Mouse (Mus musculus) CH12.LX (cell line): Measurements from ENCODE around the gene Armc12. TPM values are rescaled to one million over a fixed set of nuclear protein-coding genes. Genes with fewer than 3 reads are reported as not detected.

Source experiments
- DNase-seq: peaks from one replicate; pipeline ENCODE4 v3.0.0-alpha.2; 2013; ENCODE audit errors: extremely low read depth
- H3K27ac ChIP-seq: 2 replicates; pipeline ENCODE4 v1.5.1; 2012; ENCODE audit warnings: low read depth, mild to moderate bottlenecking, control low read depth, moderate library complexity; ENCODE audit not compliant: insufficient read depth
- H3K27me3 ChIP-seq: replicated peaks from 2 replicates; pipeline ENCODE3; 2012; ENCODE audit warnings: inconsistent platforms
- H3K36me3 ChIP-seq, 2 experiments: replicated peaks in 1 of 2; 2 replicates each; pipeline versions ENCODE3 to v1.6.1; 2012; ENCODE audit warnings: inconsistent platforms in 1 of 2, low read length in 1 of 2, mild to moderate bottlenecking in 1 of 2, mixed read lengths in 1 of 2, moderate library complexity in 1 of 2; ENCODE audit not compliant: control insufficient read depth in 1 of 2, insufficient read depth in 1 of 2
- H3K4me1 ChIP-seq, 2 experiments: 2 replicates each; pipeline ENCODE4 v1.6.1; 2012; ENCODE audit warnings: inconsistent platforms in 1 of 2, moderate library complexity in 1 of 2; ENCODE audit not compliant: insufficient read depth in 2 of 2, control insufficient read depth in 1 of 2
- H3K4me2 ChIP-seq: 2 replicates; pipeline ENCODE4 v1.6.1; 2012; ENCODE audit warnings: low read depth, mild to moderate bottlenecking, control low read depth; ENCODE audit not compliant: poor library complexity, insufficient read depth, severe bottlenecking
- H3K4me3 ChIP-seq, 3 experiments: fragments of 150-350 bp in 1 of 3; sonication (generic) in 1 of 3; replicated peaks in 1 of 3; 2 replicates each; pipeline versions ENCODE3 to v1.5.1; 2011 to 2012; ENCODE audit warnings: low read depth in 2 of 3, low read length in 2 of 3, mild to moderate bottlenecking in 2 of 3, moderate library complexity in 2 of 3, control low read depth in 1 of 3, improper control_type of control experiment in 1 of 3, inconsistent platforms in 1 of 3, mixed read lengths in 1 of 3; ENCODE audit not compliant: poor library complexity in 1 of 3
- H3K79me2 ChIP-seq: replicated peaks from 2 replicates; pipeline ENCODE4 v1.6.1; 2012; ENCODE audit warnings: mild to moderate bottlenecking, moderate library complexity; ENCODE audit not compliant: control insufficient read depth, poor library complexity, insufficient read depth, severe bottlenecking; ENCODE audit errors: extremely low read depth
- H3K9ac ChIP-seq: 2 replicates; pipeline ENCODE4 v1.6.1; 2012; ENCODE audit warnings: low read depth, mild to moderate bottlenecking, control low read depth, moderate library complexity; ENCODE audit not compliant: insufficient read depth
- H3K9me3 ChIP-seq: replicated peaks from 2 replicates; pipeline ENCODE3; 2012; ENCODE audit warnings: low read length, inconsistent platforms, mixed read lengths
- BHLHE40 ChIP-seq: IDR thresholded peaks from 2 replicates; pipeline ENCODE4 v1.6.1; 2011; ENCODE audit warnings: mild to moderate bottlenecking, low read depth, low read length, improper control_type of control experiment
- CHD1 ChIP-seq: IDR thresholded peaks from 2 replicates; pipeline ENCODE4 v1.6.1; 2012; ENCODE audit warnings: low read depth, low read length, improper control_type of control experiment, inconsistent platforms
- CHD2 ChIP-seq: IDR thresholded peaks from 2 replicates; pipeline ENCODE4 v1.6.1; 2011; ENCODE audit warnings: low read length, improper control_type of control experiment
- E2F4 ChIP-seq: IDR thresholded peaks from 2 replicates; pipeline ENCODE4 v1.6.1; 2011; ENCODE audit warnings: low read depth, low read length, improper control_type of control experiment; ENCODE audit not compliant: insufficient replicate concordance
- ELF1 ChIP-seq: IDR thresholded peaks from 2 replicates; pipeline ENCODE4 v1.6.1; 2014; ENCODE audit warnings: low read depth, mild to moderate bottlenecking, inconsistent platforms, low read length, improper control_type of control experiment
- EP300 ChIP-seq: IDR thresholded peaks from 2 replicates; pipeline ENCODE4 v1.6.1; 2011; ENCODE audit warnings: low read length, improper control_type of control experiment
- ETS1 ChIP-seq: conservative IDR thresholded peaks from 2 replicates; pipeline ENCODE4 v1.6.1; 2012; ENCODE audit warnings: low read depth, mild to moderate bottlenecking, inconsistent platforms, low read length, improper control_type of control experiment, moderate library complexity
- HCFC1 ChIP-seq: IDR thresholded peaks from 2 replicates; pipeline ENCODE4 v1.6.1; 2012; ENCODE audit warnings: low read depth, mild to moderate bottlenecking, inconsistent platforms, low read length, improper control_type of control experiment
- IRF4 ChIP-seq: IDR thresholded peaks from 2 replicates; pipeline ENCODE4 v1.6.1; 2014; ENCODE audit warnings: low read depth, mild to moderate bottlenecking, inconsistent platforms, low read length, improper control_type of control experiment
- JUN ChIP-seq: IDR thresholded peaks from 2 replicates; pipeline ENCODE4 v1.6.1; 2011; ENCODE audit warnings: low read depth, mild to moderate bottlenecking, low read length, improper control_type of control experiment, moderate library complexity; ENCODE audit not compliant: insufficient read depth
- JUND ChIP-seq: conservative IDR thresholded peaks from 2 replicates; pipeline ENCODE4 v1.6.1; 2011; ENCODE audit warnings: low read depth, low read length, improper control_type of control experiment
- KAT2A ChIP-seq: IDR thresholded peaks from 2 replicates; pipeline ENCODE4 v1.6.1; 2012; ENCODE audit warnings: low read length, improper control_type of control experiment, inconsistent platforms; ENCODE audit not compliant: insufficient replicate concordance
- MAZ ChIP-seq: IDR thresholded peaks from 2 replicates; pipeline ENCODE4 v1.6.1; 2012; ENCODE audit warnings: low read depth, mild to moderate bottlenecking, inconsistent platforms, low read length, improper control_type of control experiment, moderate library complexity
- MXI1 ChIP-seq: IDR thresholded peaks from 2 replicates; pipeline ENCODE4 v1.6.1; 2011; ENCODE audit warnings: mild to moderate bottlenecking, low read depth, low read length, improper control_type of control experiment
- MYC ChIP-seq: IDR thresholded peaks from 2 replicates; pipeline ENCODE4 v1.6.1; 2011; ENCODE audit warnings: low read depth, mild to moderate bottlenecking, improper control_type of control experiment, low read length
- NELFE ChIP-seq: IDR thresholded peaks from 2 replicates; pipeline ENCODE4 v1.6.1; 2011; ENCODE audit warnings: low read depth, low read length, improper control_type of control experiment
- NRF1 ChIP-seq: IDR thresholded peaks from 2 replicates; pipeline ENCODE4 v1.6.1; 2014; ENCODE audit warnings: low read depth, mild to moderate bottlenecking, inconsistent platforms, low read length, improper control_type of control experiment, moderate library complexity
- PAX5 ChIP-seq: IDR thresholded peaks from 2 replicates; pipeline ENCODE4 v1.6.1; 2012; ENCODE audit warnings: low read length, inconsistent platforms, mixed read lengths
- RAD21 ChIP-seq: IDR thresholded peaks from 2 replicates; pipeline ENCODE4 v1.6.1; 2011; ENCODE audit warnings: low read depth, mild to moderate bottlenecking, low read length, improper control_type of control experiment, moderate library complexity
- SMC3 ChIP-seq: IDR thresholded peaks from 2 replicates; pipeline ENCODE4 v1.6.1; 2011; ENCODE audit warnings: low read depth, low read length, improper control_type of control experiment
- TBP ChIP-seq: conservative IDR thresholded peaks from 2 replicates; pipeline ENCODE4 v1.6.1; 2011; ENCODE audit warnings: low read depth, low read length, improper control_type of control experiment
- TCF12 ChIP-seq: IDR thresholded peaks from 2 replicates; pipeline ENCODE4 v1.6.1; 2014; ENCODE audit warnings: low read depth, mild to moderate bottlenecking, inconsistent platforms, low read length, improper control_type of control experiment
- UBTF ChIP-seq: IDR thresholded peaks from 2 replicates; pipeline ENCODE4 v1.6.1; 2012; ENCODE audit warnings: low read depth, mild to moderate bottlenecking, inconsistent platforms, low read length, improper control_type of control experiment, moderate library complexity
- USF1 ChIP-seq: IDR thresholded peaks from 2 replicates; pipeline ENCODE4 v1.6.1; 2014; ENCODE audit warnings: low read depth, mild to moderate bottlenecking, inconsistent platforms, low read length, improper control_type of control experiment
- USF2 ChIP-seq: conservative IDR thresholded peaks from 2 replicates; pipeline ENCODE4 v1.6.1; 2011; ENCODE audit warnings: low read depth, low read length, improper control_type of control experiment
- ZC3H11A ChIP-seq: IDR thresholded peaks from 2 replicates; pipeline ENCODE4 v1.6.1; 2012; ENCODE audit warnings: low read depth, mild to moderate bottlenecking, inconsistent platforms, low read length, improper control_type of control experiment
- ZKSCAN1 ChIP-seq: IDR thresholded peaks from 2 replicates; pipeline ENCODE4 v1.6.1; 2012; ENCODE audit warnings: low read depth, inconsistent platforms, low read length, improper control_type of control experiment, borderline replicate concordance
- dilution Hi-C: fragments of 300-500 bp; cut with MboI; formaldehyde crosslinking; loops from 2 replicates; pipeline ENCODE4 v1.14.3; 2020; ENCODE audit warnings: low sequenced_read_pairs; ENCODE audit not compliant: extremely low pct_unique_long_range_greater_than_20kb, extremely low pct_ligation_motif_present
- in situ Hi-C: fragments of 300-500 bp; cut with MboI; formaldehyde crosslinking; loops from 3 replicates; pipeline ENCODE4 v1.14.3; 2019; ENCODE audit warnings: low sequenced_read_pairs, low pct_ligation_motif_present, low pct_unique_long_range_greater_than_20kb, mixed read lengths
- polyA plus RNA-seq: library from polyadenylated mRNA; unstranded; fragments of >175 nt; gene quantifications from 2 replicates; pipeline ENCODE4 v1.2.1, GENCODE M21; 2012; ENCODE audit warnings: low read depth; ENCODE audit not compliant: insufficient read length
- total RNA-seq, 2 experiments: library from RNA; depleted of rRNA; stranded (reverse); fragments of 300-350 nt in 1 of 2; fragments of >200 nt in 1 of 2; gene quantifications; 2 replicates each; pipeline ENCODE4 v1.2.3; 2012 to 2014

Gene Armc12
- total and polyA plus RNA-seq, 3 experiments: not detected

DNA sequence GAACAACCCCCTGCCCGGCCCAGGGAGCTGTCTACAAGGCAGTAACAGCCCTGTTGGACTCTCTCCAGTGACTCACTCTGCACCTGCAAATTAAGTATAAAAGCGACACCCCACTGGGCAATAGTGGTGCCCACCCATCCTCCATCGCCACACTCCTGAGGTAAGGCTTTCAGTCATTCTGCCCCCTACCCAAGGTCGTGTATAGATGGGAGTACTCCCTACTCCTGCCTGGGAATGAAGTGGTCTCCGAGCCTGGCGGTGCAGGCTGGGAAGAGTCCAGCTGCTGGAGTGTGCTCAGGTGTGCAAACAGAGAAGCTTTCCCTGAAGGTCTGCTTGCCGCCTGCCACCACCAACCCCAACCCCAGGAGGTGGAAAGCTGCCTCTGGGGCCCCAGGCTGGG is 31.0 kb downstream of the Armc12 start:
- peaks cover 0 to 16% of the 10 kb centered on the region in 2 experiments; a peak in 2 of 4 replicates for H3K4me1 ChIP-seq
- no peak overlapping the region for H3K9ac ChIP-seq
- dilution Hi-C loops (no loop called here), in situ Hi-C loops (no loop called here)
- TF ChIP-seq E2F4 (no peak), PAX5 (no peak), BHLHE40 (no peak), SMC3 (no peak), UBTF (no peak), RAD21 (no peak), NRF1 (no peak), TCF12 (no peak), JUND (no peak), ETS1 (no peak), CHD2 (no peak), CHD1 (no peak), HCFC1 (no peak), ZC3H11A (no peak)
- no peak for DNase-seq
- H3K79me2 ChIP-seq: no peaks in the 10 kb centered on the region
- no peaks in the 10 kb centered on the region for H3K36me3 ChIP-seq
- no peak overlapping the region for H3K4me2 ChIP-seq
- no peak overlapping the region for H3K4me3 ChIP-seq
- H3K27me3 ChIP-seq: peaks cover 25% of the 10 kb centered on the region
- peaks cover 3% of the 10 kb centered on the region for H3K9me3 ChIP-seq
- H3K27ac ChIP-seq: no peak overlapping the region

GRCm38 (mm10) chr17:28565181-28565580 is 34.6 kb downstream of the Armc12 start:
- DNase-seq: no peak
- H3K4me3 ChIP-seq: no peak overlapping the region
- no peaks in the 10 kb centered on the region for H3K4me1 ChIP-seq
- H3K27me3 ChIP-seq: peaks cover 16% of the 10 kb centered on the region
- no peaks in the 10 kb centered on the region for H3K36me3 ChIP-seq
- H3K79me2 ChIP-seq: no peaks in the 10 kb centered on the region
- H3K9me3 ChIP-seq: no peaks in the 10 kb centered on the region
- TF ChIP-seq NRF1 (no peak), HCFC1 (no peak), CHD1 (no peak), BHLHE40 (no peak)
- dilution Hi-C loops: no loop called here
- in situ Hi-C loops: no loop called here
- H3K27ac ChIP-seq: no peak overlapping the region
- H3K9ac ChIP-seq: no peak overlapping the region
- H3K4me2 ChIP-seq: no peak overlapping the region

DNA sequence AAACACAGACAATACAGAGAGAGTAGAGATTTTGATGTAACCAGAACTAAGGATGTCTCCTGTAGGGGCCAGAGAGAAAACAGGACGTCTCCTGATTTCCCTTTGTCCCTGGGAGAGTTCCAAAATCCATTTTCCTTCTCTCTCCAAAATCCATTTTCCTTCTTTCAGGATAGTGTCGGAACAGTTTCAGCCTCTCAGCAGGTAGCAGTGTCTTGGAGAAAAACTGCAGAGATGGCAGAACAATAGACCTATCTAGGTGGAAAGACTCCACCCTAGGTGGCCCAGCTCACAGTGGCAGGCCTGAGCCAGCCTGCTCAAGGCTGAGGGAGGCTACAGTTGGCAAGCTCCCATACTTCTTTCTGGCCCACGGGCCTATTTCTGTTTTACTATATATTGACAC is 36.9 kb downstream of the Armc12 start:
- H3K27me3 ChIP-seq: peaks cover 2% of the 10 kb centered on the region
- in situ Hi-C loops (no loop called here), dilution Hi-C loops (no loop called here)
- H3K36me3 ChIP-seq: no peaks in the 10 kb centered on the region
- H3K4me1 ChIP-seq: peaks cover 0 to 5% of the 10 kb centered on the region in 2 experiments; a peak in 1 of 4 replicates
- H3K79me2 ChIP-seq: no peaks in the 10 kb centered on the region
- no peak overlapping the region for H3K4me2 ChIP-seq
- no peak for DNase-seq
- H3K9ac ChIP-seq: no peak overlapping the region
- no peaks in the 10 kb centered on the region for H3K9me3 ChIP-seq
- no peak overlapping the region for H3K27ac ChIP-seq
- no peak overlapping the region for H3K4me3 ChIP-seq
- TF ChIP-seq JUN (no peak), MAZ (no peak), TBP (no peak), IRF4 (no peak), MYC (no peak), CHD1 (no peak), ZKSCAN1 (no peak), ELF1 (no peak), EP300 (no peak), MXI1 (no peak), USF2 (no peak), KAT2A (no peak), RAD21 (no peak), USF1 (no peak), NELFE (no peak), CHD2 (no peak)
